Mouse (Mus musculus) limb, embryonic 14.5 days (tissue): Measurements from ENCODE around the gene Zdhhc14. TPM values are rescaled to one million over a fixed set of nuclear protein-coding genes. Genes with fewer than 3 reads are reported as not detected.

Experiments
- ATAC-seq: fragments of 200-750 bp; cut with Nextera tagmentation; 2 replicates; pipeline ENCODE4 v1.8.0; 2017; ENCODE audit warnings: low read depth, moderate number of reproducible peaks, moderate TSS enrichment; ENCODE audit not compliant: low FRiP score
- DNase-seq: peaks from one replicate; pipeline ENCODE4 v3.0.0-alpha.2; 2015; ENCODE audit warnings: low spot score
- H3K27ac ChIP-seq: fragments of 300-500 bp; sonication (generic); replicated peaks from 2 replicates; pipeline ENCODE4 v1.5.1; 2014; ENCODE audit warnings: low read depth, mild to moderate bottlenecking, low read length, moderate library complexity, mixed read lengths
- H3K27me3 ChIP-seq: fragments of 300-500 bp; sonication (generic); 2 replicates; pipeline ENCODE4 v1.6.1; 2014; ENCODE audit warnings: low read length, mixed read lengths; ENCODE audit not compliant: control insufficient read depth, insufficient read depth
- H3K36me3 ChIP-seq: fragments of 300-500 bp; sonication (generic); 2 replicates; pipeline ENCODE4 v1.6.1; 2014; ENCODE audit warnings: mild to moderate bottlenecking, low read length, moderate library complexity, mixed read lengths; ENCODE audit not compliant: control insufficient read depth, insufficient read depth
- H3K4me1 ChIP-seq: fragments of 300-500 bp; sonication (generic); 2 replicates; pipeline ENCODE4 v1.6.1; 2014; ENCODE audit warnings: antibody characterized with exemption, low read length, mixed read lengths; ENCODE audit not compliant: control insufficient read depth, insufficient read depth
- H3K4me2 ChIP-seq: fragments of 300-500 bp; sonication (generic); replicated peaks from 2 replicates; pipeline ENCODE4 v1.6.1; 2014; ENCODE audit warnings: low read depth, mild to moderate bottlenecking, low read length, moderate library complexity; ENCODE audit not compliant: severe bottlenecking
- H3K4me3 ChIP-seq: fragments of 300-500 bp; sonication (generic); replicated peaks from 2 replicates; pipeline ENCODE4 v1.5.1; 2014; ENCODE audit warnings: low read length
- H3K9ac ChIP-seq: fragments of 300-500 bp; sonication (generic); 2 replicates; pipeline ENCODE4 v1.6.1; 2014; ENCODE audit warnings: mild to moderate bottlenecking, low read depth, low read length, moderate library complexity; ENCODE audit not compliant: severe bottlenecking
- H3K9me3 ChIP-seq: fragments of 300-500 bp; sonication (generic); 2 replicates; pipeline ENCODE4 v1.6.1; 2016; ENCODE audit warnings: low read length; ENCODE audit not compliant: control insufficient read depth
- POLR2A ChIP-seq: fragments of 200-500 bp; IDR thresholded peaks from 2 replicates; pipeline ENCODE4 v1.8.0; 2012; ENCODE audit warnings: inconsistent platforms, mild to moderate bottlenecking, moderate library complexity, borderline replicate concordance; ENCODE audit not compliant: insufficient read depth, insufficient read length; ENCODE audit errors: extremely low read depth
- WGBS: fragments of 180-500 bp; shearing (Covaris S2); extraction: QIAGEN DNeasy Blood & Tissue Kit; methylation state at CpG from one replicate; pipeline ENCODE4 v1.1.7; 2014; 5-methylcytosine and 5-hydroxymethylcytosine counted together
- polyA plus RNA-seq, 2 experiments: library from polyadenylated mRNA; depleted of rRNA in 1 of 2; stranded (reverse) in 1 of 2; unstranded in 1 of 2; fragments of >200 nt; fragmentation: Nextera tagmentation in 1 of 2; extraction: Ambion mirVana in 1 of 2; gene quantifications; 2 replicates each; pipeline versions ENCODE4 v1.2.1 to v1.2.3; 2012 to 2014

Gene Zdhhc14
- polyA plus RNA-seq, 2 experiments, result 3.0 to 4.3 TPM

DNA sequence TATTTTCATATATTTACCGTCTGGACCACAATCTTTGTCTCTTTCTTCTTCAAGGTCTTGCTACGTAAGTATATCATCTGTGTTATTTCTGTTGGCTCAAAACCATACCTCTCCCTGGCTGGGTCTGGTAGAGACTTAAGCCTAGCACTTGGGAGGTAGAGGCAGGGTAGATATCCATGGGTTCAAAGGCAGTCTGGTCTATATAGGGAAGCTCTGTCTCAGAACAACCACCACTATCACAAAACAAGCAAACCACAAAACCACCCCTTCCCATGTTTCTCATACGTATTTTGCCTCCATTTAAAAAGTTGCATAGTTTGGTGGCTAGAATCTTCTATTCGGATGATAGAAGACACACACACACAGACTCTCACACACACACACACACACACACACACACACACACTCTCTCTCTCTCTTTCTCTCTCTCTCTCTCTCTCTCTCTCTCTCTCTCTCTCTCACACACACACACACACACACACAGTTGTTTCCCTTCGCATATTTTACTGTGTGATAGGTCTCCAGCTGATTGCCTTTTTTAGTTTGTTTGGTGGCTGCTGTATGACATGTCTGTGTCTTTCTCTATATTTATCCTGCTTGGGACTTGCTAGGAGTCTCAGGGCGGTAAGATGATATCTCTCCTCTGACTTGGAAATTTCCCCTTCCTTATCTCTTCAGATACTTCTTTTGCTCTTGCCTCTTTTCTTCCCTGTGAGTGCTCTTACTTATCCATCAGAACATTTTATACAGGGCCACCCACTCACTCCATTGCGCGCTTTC, 11.8 kb downstream of the Zdhhc14 start:
- TF ChIP-seq POLR2A, result no peak
- no peak overlapping the region for H3K4me2 ChIP-seq
- H3K4me1 ChIP-seq, result peaks cover 4% of the 10 kb centered on the region; the same call in 1 of the 2 replicates
- ATAC-seq (no peak), DNase-seq (no peak)
- H3K27ac ChIP-seq, result no peak overlapping the region
- H3K4me3 ChIP-seq, result no peak overlapping the region
- no peaks in the 10 kb centered on the region for H3K27me3 ChIP-seq
- no peak overlapping the region for H3K9ac ChIP-seq
- no peaks in the 10 kb centered on the region for H3K36me3 ChIP-seq
- H3K9me3 ChIP-seq, result no peaks in the 10 kb centered on the region
- WGBS, result 91% methylated on average over 8 of the region's 8 CpGs

DNA sequence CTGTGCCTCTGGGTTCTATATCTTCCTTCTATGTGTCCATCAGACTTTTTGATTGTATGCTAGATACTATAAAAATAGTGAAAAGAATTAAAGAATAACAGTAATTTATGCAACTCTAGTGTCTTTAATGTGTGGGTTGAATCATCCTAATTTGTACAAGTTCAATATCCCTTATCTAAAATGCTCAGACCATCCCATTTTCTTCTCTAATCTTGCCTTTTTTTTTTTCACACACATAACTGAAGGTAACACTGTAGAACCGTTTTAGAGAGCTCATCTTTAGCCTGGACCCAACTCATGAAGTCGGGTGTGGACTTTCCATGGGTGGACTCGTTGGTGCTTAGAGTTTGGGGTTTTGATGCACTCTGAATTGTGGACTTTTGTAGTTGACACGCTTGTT, 12.6 kb downstream of the Zdhhc14 start:
- Histone ChIP-seq H3K9me3 (no peaks in the 10 kb centered on the region), H3K27ac (no peak overlapping the region), H3K4me3 (no peak overlapping the region), H3K27me3 (no peaks in the 10 kb centered on the region), H3K4me2 (no peak overlapping the region), H3K36me3 (no peaks in the 10 kb centered on the region), H3K4me1 (peaks cover 4% of the 10 kb centered on the region; the same call in 1 of the 2 replicates), H3K9ac (no peak overlapping the region)
- 84% methylated on average over 4 of the region's 4 CpGs for WGBS
- no peak for DNase-seq
- TF ChIP-seq POLR2A, result no peak
- no peak for ATAC-seq

DNA sequence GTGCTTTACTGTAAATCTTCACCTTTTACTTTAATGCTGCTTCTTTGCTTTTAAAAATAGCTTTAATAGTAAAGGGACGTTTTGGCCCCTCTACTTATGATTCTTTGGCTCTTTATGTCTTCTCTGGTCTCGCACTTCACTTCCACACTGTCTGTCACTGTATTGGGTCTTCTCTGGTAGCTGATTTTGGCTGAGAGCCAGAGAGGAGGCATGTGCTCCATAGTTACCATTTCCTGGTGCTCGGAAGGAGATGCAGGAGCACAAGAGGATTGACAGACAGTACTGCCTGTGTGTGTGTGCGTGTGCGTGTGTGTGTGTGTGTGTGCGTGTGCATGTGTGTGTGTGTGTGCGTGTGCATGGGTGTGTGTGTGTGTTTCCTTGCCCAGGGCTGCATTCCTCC, 14.2 kb downstream of the Zdhhc14 start:
- DNase-seq (no peak), ATAC-seq (no peak)
- Histone ChIP-seq H3K36me3 (no peaks in the 10 kb centered on the region), H3K4me3 (no peak overlapping the region), H3K27me3 (no peaks in the 10 kb centered on the region), H3K4me2 (no peak overlapping the region), H3K4me1 (peaks cover 4% of the 10 kb centered on the region; the same call in 1 of the 2 replicates), H3K9me3 (no peaks in the 10 kb centered on the region), H3K9ac (no peak overlapping the region), H3K27ac (no peak overlapping the region)
- TF ChIP-seq POLR2A, result no peak
- WGBS, result 57% methylated on average over 7 of the region's 7 CpGs

DNA sequence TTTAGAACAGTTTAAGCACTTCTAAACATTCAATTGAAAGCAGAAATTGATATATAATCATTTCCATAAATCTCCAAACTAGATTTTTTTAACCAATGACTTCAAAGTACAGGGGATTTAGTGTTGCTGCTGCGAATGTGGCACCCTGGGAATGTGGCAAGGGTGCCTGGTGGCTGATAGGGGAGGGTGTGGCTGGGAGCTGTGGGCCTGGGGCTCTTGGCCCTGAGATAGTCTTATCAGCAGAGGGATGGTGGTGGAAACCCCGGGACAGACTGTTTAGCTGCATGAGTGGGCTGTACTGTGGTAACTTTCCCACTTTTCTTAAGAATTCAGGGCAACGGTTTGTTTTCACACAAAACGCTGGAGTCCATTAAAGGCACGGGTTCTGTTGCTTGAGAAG, 14.6 kb downstream of the Zdhhc14 start:
- TF ChIP-seq POLR2A, result no peak
- ATAC-seq (no peak), DNase-seq (no peak)
- no peak overlapping the region for H3K9ac ChIP-seq
- no peaks in the 10 kb centered on the region for H3K9me3 ChIP-seq
- WGBS, result 58% methylated on average over 5 of the region's 5 CpGs
- no peak overlapping the region for H3K27ac ChIP-seq
- H3K4me3 ChIP-seq, result no peak overlapping the region
- no peaks in the 10 kb centered on the region for H3K36me3 ChIP-seq
- H3K27me3 ChIP-seq, result no peaks in the 10 kb centered on the region
- H3K4me2 ChIP-seq, result no peak overlapping the region
- H3K4me1 ChIP-seq, result peaks cover 4% of the 10 kb centered on the region; the same call in 1 of the 2 replicates

DNA sequence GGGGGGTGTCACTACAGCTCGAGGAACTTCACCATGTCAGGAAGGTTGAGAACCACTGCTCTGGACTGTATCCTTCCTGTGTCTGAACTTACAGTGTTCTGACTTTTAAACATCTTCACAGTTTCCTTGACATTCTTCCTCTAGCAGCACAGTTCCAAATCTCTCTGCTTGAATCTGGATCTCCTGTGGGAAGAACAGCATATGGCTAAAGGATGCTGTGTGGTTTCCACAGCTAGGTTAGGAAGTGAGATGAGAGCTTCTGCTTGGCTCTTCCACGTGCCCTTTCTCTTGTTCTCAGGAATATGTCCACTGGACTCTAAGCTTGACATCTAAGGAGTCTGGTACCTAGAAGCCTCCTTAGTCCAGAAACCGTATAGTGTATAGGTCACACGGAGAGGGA, 15.7 kb downstream of the Zdhhc14 start:
- no peak for TF ChIP-seq POLR2A
- H3K9ac ChIP-seq, result no peak overlapping the region
- no peaks in the 10 kb centered on the region for H3K27me3 ChIP-seq
- no peak overlapping the region for H3K27ac ChIP-seq
- no peaks in the 10 kb centered on the region for H3K9me3 ChIP-seq
- no peak for ATAC-seq
- peaks cover 4% of the 10 kb centered on the region; the same call in 1 of the 2 replicates for H3K4me1 ChIP-seq
- H3K4me3 ChIP-seq, result no peak overlapping the region
- H3K4me2 ChIP-seq, result no peak overlapping the region
- WGBS, result 88% methylated on average over 4 of the region's 4 CpGs
- no peaks in the 10 kb centered on the region for H3K36me3 ChIP-seq
- DNase-seq, result no peak
